8 mouse cellular contexts compared by ENCODE assay signal in genomic region chr7:24364827-24365226, GRCm38 (mm10). TPM values are rescaled to one million over a fixed set of nuclear protein-coding genes. Genes with fewer than 3 reads are reported as not detected.
DNase-seq lines count a peak whose midpoint lies in the region; ATAC-seq and TF ChIP-seq lines count a peak whose summit lies in the region.

No protein-coding gene starts in this region.

- H3K4me3 ChIP-seq in hindbrain, embryonic 12.5 days: no peak overlapping the region
- H3K4me3 ChIP-seq in lung, postnatal 0 days (ENCODE audit: low read depth, low read length): no peak overlapping the region

- peak overlapping the region; percentile 1; the same call in 1 of the 2 replicates for H3K9ac ChIP-seq in hindbrain, embryonic 12.5 days
- H3K9ac ChIP-seq in lung, postnatal 0 days (replicated peaks; ENCODE audit: low read depth): no peak overlapping the region

- WGBS in hindbrain, embryonic 12.5 days: 27% methylated on average over 10 of the region's 10 CpGs
- 18% methylated on average over 10 of the region's 10 CpGs for WGBS in lung, postnatal 0 days

- H3K36me3 ChIP-seq in hindbrain, embryonic 12.5 days: no peaks in the 10 kb centered on the region
- H3K36me3 ChIP-seq in lung, postnatal 0 days (ENCODE audit: insufficient read depth, low read length): no peaks in the 10 kb centered on the region

- no peak overlapping the region for H3K4me2 ChIP-seq in hindbrain, embryonic 12.5 days (replicated peaks)
- H3K4me2 ChIP-seq in lung, postnatal 0 days (replicated peaks; ENCODE audit: low read depth, low read length): no peak overlapping the region

- TF ChIP-seq CTCF in lung, postnatal 0 days (IDR thresholded peaks at IDR 0.05): peak; percentile 92

- H3K27ac ChIP-seq in hindbrain, embryonic 12.5 days: no peak overlapping the region
- H3K27ac ChIP-seq in lung, postnatal 0 days (ENCODE audit: low read length): no peak overlapping the region

- no peaks in the 10 kb centered on the region; the same call in 1 of the 2 replicates for H3K9me3 ChIP-seq in hindbrain, embryonic 12.5 days (replicated peaks)
- no peaks in the 10 kb centered on the region for H3K9me3 ChIP-seq in lung, postnatal 0 days (ENCODE audit: low read length)

- TF ChIP-seq EP300 in lung, postnatal 0 days (IDR thresholded peaks at IDR 0.05): no peak

- H3K4me1 ChIP-seq in hindbrain, embryonic 12.5 days: no peaks in the 10 kb centered on the region
- peaks cover 2% of the 10 kb centered on the region; the same call in 1 of the 2 replicates for H3K4me1 ChIP-seq in lung, postnatal 0 days (ENCODE audit: insufficient read depth, low read depth, low read length)

- DNase-seq in Muller cell, postnatal 12 days (ENCODE audit: inconsistent ontology term): peak; percentile 70
- peak; percentile 81 for DNase-seq in cerebellum, adult 9-10 months
- DNase-seq in frontal cortex, postnatal 10 days (ENCODE audit: low spot score in 2 of 2): peak; percentile 39 to 84
- DNase-seq in layer of hippocampus, adult 9-11 months: peak; percentile 79
- peak; percentile 79 for DNase-seq in lung, postnatal 0 days (ENCODE audit: low spot score)
- peak; percentile 69 for DNase-seq in ovary, postnatal 10 days (ENCODE audit: low spot score)
- peak; percentile 93 for DNase-seq in thymus, postnatal 0 days (ENCODE audit: low spot score)

- H3K27me3 ChIP-seq in hindbrain, embryonic 12.5 days: 0 out of 2 replicates have a peak, but pooled peaks cover 6% of the 10 kb centered on the region
- H3K27me3 ChIP-seq in lung, postnatal 0 days (replicated peaks; ENCODE audit: insufficient read depth, low read length): no peaks in the 10 kb centered on the region; the same call in 1 of the 2 replicates

- ATAC-seq in hindbrain, embryonic 12.5 days (ENCODE audit: low FRiP score): peak; percentile 63
- ATAC-seq in lung, postnatal 0 days: peak; percentile 59

RNA-seq across cellular contexts. Expression of gene Kcnn4, which starts 5.2 kb away (rescaled TPM):
- 2.1 and 2.4 TPM in 2 replicates for polyA plus RNA-seq in hindbrain, embryonic 12.5 days (2016; fragmentation: Nextera tagmentation; extraction: Ambion mirVana)
- 2.0 and 2.6 TPM in 2 replicates for polyA plus RNA-seq in lung, postnatal 0 days (2015; fragmentation: Nextera tagmentation; extraction: Ambion mirVana)
- 105 and 120 TPM in 2 replicates for polyA plus RNA-seq in thymus, postnatal 0 days (2015; fragmentation: Nextera tagmentation; extraction: Ambion mirVana)

RNA-seq across cellular contexts. Expression of gene Lypd5, which starts 15.8 kb away (rescaled TPM):
- not detected in 2 replicates for polyA plus RNA-seq in hindbrain, embryonic 12.5 days (2016; fragmentation: Nextera tagmentation; extraction: Ambion mirVana)
- not detected in 2 replicates for polyA plus RNA-seq in lung, postnatal 0 days (2015; fragmentation: Nextera tagmentation; extraction: Ambion mirVana)
- polyA plus RNA-seq in thymus, postnatal 0 days (2015; fragmentation: Nextera tagmentation; extraction: Ambion mirVana): 0.05 TPM in 1 of 2 replicates, not detected in the other

RNA-seq across cellular contexts. Expression of gene Tescl, which starts 31.1 kb away (rescaled TPM):
- polyA plus RNA-seq in hindbrain, embryonic 12.5 days (2016; fragmentation: Nextera tagmentation; extraction: Ambion mirVana): not detected in 2 replicates
- polyA plus RNA-seq in lung, postnatal 0 days (2015; fragmentation: Nextera tagmentation; extraction: Ambion mirVana): 0.27 TPM in 2 replicates
- polyA plus RNA-seq in thymus, postnatal 0 days (2015; fragmentation: Nextera tagmentation; extraction: Ambion mirVana): not detected in 2 replicates

RNA-seq across cellular contexts. Expression of gene Smg9, which starts 34.6 kb away (rescaled TPM):
- polyA plus RNA-seq in hindbrain, embryonic 12.5 days (2016; fragmentation: Nextera tagmentation; extraction: Ambion mirVana): 28.9 and 29.5 TPM in 2 replicates
- polyA plus RNA-seq in lung, postnatal 0 days (2015; fragmentation: Nextera tagmentation; extraction: Ambion mirVana): 15.2 and 16.4 TPM in 2 replicates
- polyA plus RNA-seq in thymus, postnatal 0 days (2015; fragmentation: Nextera tagmentation; extraction: Ambion mirVana): 30.2 and 33.3 TPM in 2 replicates

RNA-seq across cellular contexts. Expression of gene Zfp94, which starts 48.4 kb away (rescaled TPM):
- polyA plus RNA-seq in hindbrain, embryonic 12.5 days (2016; fragmentation: Nextera tagmentation; extraction: Ambion mirVana): 15.6 and 18.2 TPM in 2 replicates
- 5.2 and 5.7 TPM in 2 replicates for polyA plus RNA-seq in lung, postnatal 0 days (2015; fragmentation: Nextera tagmentation; extraction: Ambion mirVana)
- 4.6 and 5.5 TPM in 2 replicates for polyA plus RNA-seq in thymus, postnatal 0 days (2015; fragmentation: Nextera tagmentation; extraction: Ambion mirVana)

Comparison
In these comparisons a context has a peak if more than half of its experiments do, and no peak if none do; other contexts are left out.
1. RNA of gene Kcnn4, which starts 5.2 kb away (polyA plus RNA-seq): 105 to 120 TPM in thymus, postnatal 0 days; 2.0 to 2.6 TPM in lung, postnatal 0 days and 2.1 to 2.4 TPM in hindbrain, embryonic 12.5 days; every median in the first group is over 10 times any median in the second.
2. Peak in every context shown above with its lines, with median percentiles within 50 percentile points of each other: DNase-seq.